Mouse (Mus musculus): ENCODE measurements around the gene Fbrsl1.

Gene Fbrsl1

GRCm38 (mm10) chr5:110416825-110417401 lies 31.4 kb downstream of the Fbrsl1 start:
- in situ Hi-C loops (cut with MboI; ENCODE audit: unreplicated experiment in 2 of 2) = no loop called here

- in situ Hi-C loops (cut with MboI; ENCODE audit: unreplicated experiment in 2 of 2) = no loop called here
Measured at GRCm38 (mm10) chr5:110415806-110416700, 32.2 kb downstream of the Fbrsl1 start.

GRCm38 (mm10) chr5:110415022-110415421 lies 33.3 kb downstream of the Fbrsl1 start:
- in situ Hi-C loops (cut with MboI; ENCODE audit: unreplicated experiment in 2 of 2) = no loop called here

GRCm38 (mm10) chr5:110413018-110413417 lies 35.3 kb downstream of the Fbrsl1 start:
- in situ Hi-C loops (cut with MboI; ENCODE audit: unreplicated experiment in 2 of 2) = no loop called here

GRCm38 (mm10) chr5:110410386-110410785 lies 37.9 kb downstream of the Fbrsl1 start:
- in situ Hi-C loops (cut with MboI; ENCODE audit: unreplicated experiment in 2 of 2) = no loop called here

- in situ Hi-C loops (cut with MboI; ENCODE audit: unreplicated experiment in 2 of 2) = no loop called here
Measured at GRCm38 (mm10) chr5:110408967-110409366, 39.3 kb downstream of the Fbrsl1 start.

- in situ Hi-C loops (cut with MboI; ENCODE audit: unreplicated experiment in 2 of 2) = no loop called here
Measured at GRCm38 (mm10) chr5:110406065-110406714, 42.1 kb downstream of the Fbrsl1 start.

GRCm38 (mm10) chr5:110403931-110404330 lies 44.4 kb downstream of the Fbrsl1 start:
- in situ Hi-C loops (cut with MboI; ENCODE audit: unreplicated experiment in 2 of 2) = no loop called here

- in situ Hi-C loops (cut with MboI; ENCODE audit: unreplicated experiment in 2 of 2) = no loop called here
Measured at GRCm38 (mm10) chr5:110402557-110402956, 45.7 kb downstream of the Fbrsl1 start.

- in situ Hi-C loops (cut with MboI; ENCODE audit: unreplicated experiment in 2 of 2) = no loop called here
Measured at GRCm38 (mm10) chr5:110401101-110401500, 47.2 kb downstream of the Fbrsl1 start.

GRCm38 (mm10) chr5:110395006-110395661 lies 53.2 kb downstream of the Fbrsl1 start:
- in situ Hi-C loops (cut with MboI; ENCODE audit: unreplicated experiment in 2 of 2) = no loop called here

- in situ Hi-C loops (cut with MboI; ENCODE audit: unreplicated experiment in 2 of 2) = no loop called here
Measured at GRCm38 (mm10) chr5:110392727-110393126, 55.6 kb downstream of the Fbrsl1 start.

GRCm38 (mm10) chr5:110390631-110391030 lies 57.7 kb downstream of the Fbrsl1 start:
- in situ Hi-C loops (cut with MboI; ENCODE audit: unreplicated experiment in 2 of 2) = no loop called here

- in situ Hi-C loops (cut with MboI; ENCODE audit: unreplicated experiment in 2 of 2) = no loop called here
Measured at GRCm38 (mm10) chr5:110387332-110387731, 61.0 kb downstream of the Fbrsl1 start.

GRCm38 (mm10) chr5:110386371-110387330 lies 61.7 kb downstream of the Fbrsl1 start:
- in situ Hi-C loops (cut with MboI; ENCODE audit: unreplicated experiment in 2 of 2) = no loop called here

- in situ Hi-C loops (cut with MboI; ENCODE audit: unreplicated experiment in 2 of 2) = no loop called here
Measured at GRCm38 (mm10) chr5:110385263-110385662, 63.0 kb downstream of the Fbrsl1 start.

- in situ Hi-C loops (cut with MboI; ENCODE audit: unreplicated experiment in 2 of 2) = loop anchor here in 1 of 2 experiments (5.0 kb wide), 1 partner anchor 43 kb away; no protein-coding TSS in a partner anchor
Measured at GRCm38 (mm10) chr5:110384491-110384890, 63.8 kb downstream of the Fbrsl1 start.

GRCm38 (mm10) chr5:110379823-110380222 lies 68.5 kb downstream of the Fbrsl1 start:
- in situ Hi-C loops (cut with MboI; ENCODE audit: unreplicated experiment in 2 of 2) = loop anchor here in 1 of 2 experiments (5.0 kb wide), 1 partner anchor 47 kb away; no protein-coding TSS in a partner anchor

GRCm38 (mm10) chr5:110379086-110379485 lies 69.2 kb downstream of the Fbrsl1 start:
- in situ Hi-C loops (cut with MboI; ENCODE audit: unreplicated experiment in 2 of 2) = no loop called here

GRCm38 (mm10) chr5:110378181-110378583 lies 70.1 kb downstream of the Fbrsl1 start:
- in situ Hi-C loops (cut with MboI; ENCODE audit: unreplicated experiment in 2 of 2) = no loop called here

Measured in v-Abl transformed pro-B cells (cell line).